Mouse (Mus musculus) embryonic facial prominence, embryonic 12.5 days (tissue): ENCODE data around the gene Ing3. TPM values are rescaled to one million over a fixed set of nuclear protein-coding genes. Genes with fewer than 3 reads are reported as not detected.
A peak's percentile ranks its signal among the peaks of the same experiment; 100 is the strongest.

Experiments
- ATAC-seq: fragments of 200-750 bp; cut with Nextera tagmentation; 2 replicates; pipeline ENCODE4 v1.8.0; 2017; ENCODE audit not compliant: insufficient number of reproducible peaks, insufficient read depth, low FRiP score, low TSS enrichment
- H3K27ac ChIP-seq: fragments of 300-500 bp; sonication (generic); 2 replicates; pipeline ENCODE4 v1.5.1; 2016; ENCODE audit warnings: mild to moderate bottlenecking
- H3K27me3 ChIP-seq: fragments of 300-500 bp; sonication (generic); 2 replicates; pipeline ENCODE4 v1.6.1; 2016; ENCODE audit warnings: mild to moderate bottlenecking, moderate library complexity
- H3K36me3 ChIP-seq: fragments of 300-500 bp; sonication (generic); 2 replicates; pipeline ENCODE4 v1.6.1; 2016; ENCODE audit warnings: mild to moderate bottlenecking
- H3K4me1 ChIP-seq: fragments of 300-500 bp; sonication (generic); 2 replicates; pipeline ENCODE4 v1.6.1; 2016
- H3K4me2 ChIP-seq: fragments of 300-500 bp; sonication (generic); replicated peaks from 2 replicates; pipeline ENCODE4 v1.6.1; 2016; ENCODE audit warnings: mild to moderate bottlenecking, moderate library complexity
- H3K4me3 ChIP-seq: fragments of 300-500 bp; sonication (generic); 2 replicates; pipeline ENCODE4 v1.5.1; 2016; ENCODE audit warnings: mild to moderate bottlenecking
- H3K9ac ChIP-seq: fragments of 300-500 bp; sonication (generic); 2 replicates; pipeline ENCODE4 v1.6.1; 2016; ENCODE audit warnings: mild to moderate bottlenecking, moderate library complexity
- H3K9me3 ChIP-seq: fragments of 300-500 bp; sonication (generic); 2 replicates; pipeline ENCODE4 v1.6.1; 2016; ENCODE audit warnings: mild to moderate bottlenecking, moderate library complexity
- whole genome bisulfite sequencing: fragments of 180-500 bp; shearing (Covaris S2); methylation state at CpG from one replicate; pipeline ENCODE4 v1.1.7; 2016; 5-methylcytosine and 5-hydroxymethylcytosine counted together
- polyA plus RNA-seq: library from polyadenylated mRNA; unstranded; fragments of >200 nt; fragmentation: Nextera tagmentation; extraction: Ambion mirVana; gene quantifications from 2 replicates; pipeline ENCODE4 v1.2.1, GENCODE M21; 2016

The Ing3 gene
- polyA plus RNA-seq, 1 experiment from 2014 or later: 64.1 TPM

GRCm38 (mm10) chr6:21998131-21998530 lies 48.8 kb downstream of the Ing3 start:
- Histone ChIP-seq H3K27me3 (no peaks in the 10 kb centered on the region), H3K4me3 (no peak overlapping the region), H3K27ac (0 out of 2 replicates have a peak overlapping the region, but pooled peaks have one; percentile 51), H3K4me2 (no peak overlapping the region), H3K4me1 (peaks cover 38% of the 10 kb centered on the region), H3K9ac (no peak overlapping the region), H3K9me3 (no peaks in the 10 kb centered on the region), H3K36me3 (no peaks in the 10 kb centered on the region)
- no peak for ATAC-seq
- 40% methylated on average over 4 of the region's 4 CpGs for WGBS

DNA sequence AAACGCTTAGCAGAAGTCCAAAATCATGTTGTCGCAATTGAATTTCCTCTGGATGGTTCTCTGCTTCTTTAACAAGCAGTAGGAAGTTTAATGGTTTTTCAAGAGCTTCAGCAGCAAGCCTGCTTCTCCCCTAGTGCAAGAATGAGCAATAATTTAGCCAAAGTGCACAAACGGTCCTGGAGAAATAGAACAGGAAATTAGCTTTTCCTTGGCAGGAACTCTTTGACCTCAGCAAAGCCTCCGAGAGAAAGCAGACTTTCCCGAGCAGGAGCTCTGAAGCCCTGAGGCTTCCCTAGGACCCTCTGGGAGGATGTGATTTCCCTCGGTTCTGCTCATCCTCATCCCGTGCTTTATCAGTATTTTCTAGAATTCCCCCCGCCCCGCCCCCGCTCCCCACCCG lies 49.7 kb downstream of the Ing3 start:
- H3K4me1 ChIP-seq: peaks cover 42% of the 10 kb centered on the region
- ATAC-seq: no peak
- H3K27me3 ChIP-seq: 0 out of 2 replicates have a peak, but pooled peaks cover under 1% of the 10 kb centered on the region
- no peak overlapping the region for H3K9ac ChIP-seq
- no peak overlapping the region for H3K4me3 ChIP-seq
- H3K4me2 ChIP-seq: peak overlapping the region; percentile 30
- peak overlapping the region; percentile 51; the same call in 1 of the 2 replicates for H3K27ac ChIP-seq
- WGBS: 19% methylated on average over 11 of the region's 11 CpGs
- H3K36me3 ChIP-seq: no peaks in the 10 kb centered on the region
- H3K9me3 ChIP-seq: no peaks in the 10 kb centered on the region

GRCm38 (mm10) chr6:22000086-22000485 lies 50.7 kb downstream of the Ing3 start:
- Histone ChIP-seq H3K4me1 (peaks cover 45% of the 10 kb centered on the region), H3K27me3 (0 out of 2 replicates have a peak, but pooled peaks cover 3% of the 10 kb centered on the region), H3K9me3 (no peaks in the 10 kb centered on the region), H3K4me3 (no peak overlapping the region), H3K4me2 (no peak overlapping the region), H3K27ac (no peak overlapping the region), H3K9ac (no peak overlapping the region), H3K36me3 (no peaks in the 10 kb centered on the region)
- peak; percentile 37; the same call in 1 of the 2 replicates for ATAC-seq
- WGBS: 15% methylated on average over 6 of the region's 6 CpGs

GRCm38 (mm10) chr6:22000881-22001280 lies 51.5 kb downstream of the Ing3 start:
- Histone ChIP-seq H3K27ac (no peak overlapping the region), H3K9me3 (no peaks in the 10 kb centered on the region), H3K4me2 (no peak overlapping the region), H3K27me3 (0 out of 2 replicates have a peak, but pooled peaks cover 3% of the 10 kb centered on the region), H3K9ac (no peak overlapping the region), H3K4me1 (peaks cover 45% of the 10 kb centered on the region), H3K4me3 (no peak overlapping the region), H3K36me3 (no peaks in the 10 kb centered on the region)
- 76% methylated on average over 3 of the region's 3 CpGs for WGBS
- no peak for ATAC-seq

DNA sequence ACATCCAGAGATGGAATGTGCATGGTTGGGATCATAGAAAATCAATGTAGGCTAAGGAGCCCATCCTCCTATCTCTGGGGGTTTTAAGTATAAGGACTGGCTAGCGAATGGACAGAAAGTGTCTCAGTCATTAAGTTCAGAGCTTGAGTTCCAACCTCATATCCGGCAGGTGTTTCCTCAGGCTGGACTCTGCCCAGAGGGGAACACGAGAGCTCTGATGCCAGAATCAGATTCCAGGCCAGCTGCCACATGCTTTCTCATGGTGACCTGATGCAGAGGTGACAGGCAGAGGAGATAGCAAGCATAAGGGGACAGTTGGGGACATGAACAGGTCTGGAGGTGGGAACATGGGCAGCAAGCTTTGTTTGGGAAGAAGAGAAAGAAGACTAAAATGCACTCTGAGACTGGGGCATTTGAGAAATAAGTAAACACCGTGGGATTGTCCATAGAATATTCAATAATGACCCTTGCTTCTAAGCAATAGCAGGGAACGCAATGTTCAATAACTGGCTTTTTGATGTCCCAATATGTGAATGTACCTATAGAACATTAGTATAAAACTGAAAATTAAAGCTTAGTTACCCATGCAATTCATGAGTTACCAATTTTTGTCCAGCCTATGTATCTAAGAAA lies 52.0 kb downstream of the Ing3 start:
- 76% methylated on average over 5 of the region's 5 CpGs for WGBS
- Histone ChIP-seq H3K4me1 (peaks cover 45% of the 10 kb centered on the region), H3K4me2 (no peak overlapping the region), H3K27ac (no peak overlapping the region), H3K27me3 (0 out of 2 replicates have a peak, but pooled peaks cover 3% of the 10 kb centered on the region), H3K9ac (no peak overlapping the region), H3K36me3 (no peaks in the 10 kb centered on the region), H3K4me3 (no peak overlapping the region), H3K9me3 (no peaks in the 10 kb centered on the region)
- no peak for ATAC-seq

- H3K27me3 ChIP-seq: 0 out of 2 replicates have a peak, but pooled peaks cover 3% of the 10 kb centered on the region
- H3K27ac ChIP-seq: peak overlapping the region; percentile 69
- peak overlapping the region; percentile 19; the same call in 1 of the 2 replicates for H3K4me2 ChIP-seq
- H3K36me3 ChIP-seq: no peaks in the 10 kb centered on the region
- H3K9ac ChIP-seq: no peak overlapping the region
- no peak overlapping the region for H3K4me3 ChIP-seq
- H3K9me3 ChIP-seq: no peaks in the 10 kb centered on the region
- 31% methylated on average over 17 of the region's 17 CpGs for WGBS
- peaks cover 41% of the 10 kb centered on the region for H3K4me1 ChIP-seq
- no peak for ATAC-seq
Observed at GRCm38 (mm10) chr6:22002521-22003199, 53.3 kb downstream of the Ing3 start.

DNA sequence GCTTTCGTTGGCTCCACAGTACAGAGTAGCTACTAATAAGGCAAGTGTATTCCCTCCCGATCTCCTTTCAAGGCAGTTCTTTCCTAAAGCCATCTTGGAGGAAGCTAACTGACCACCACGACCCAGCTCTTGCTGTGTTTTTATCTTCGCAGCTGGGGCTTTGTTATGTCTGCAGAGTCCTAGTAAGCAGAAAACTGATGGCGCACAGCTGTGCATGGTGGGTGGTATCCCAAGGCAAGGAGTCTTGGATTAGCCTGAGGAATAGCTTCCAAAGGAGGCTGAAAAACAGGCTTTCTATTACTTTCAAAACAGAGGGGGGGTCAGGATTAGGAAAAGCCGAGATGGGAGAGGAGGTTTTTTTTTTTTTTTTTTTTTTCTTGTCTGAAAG lies 53.8 kb downstream of the Ing3 start:
- no peak for ATAC-seq

DNA sequence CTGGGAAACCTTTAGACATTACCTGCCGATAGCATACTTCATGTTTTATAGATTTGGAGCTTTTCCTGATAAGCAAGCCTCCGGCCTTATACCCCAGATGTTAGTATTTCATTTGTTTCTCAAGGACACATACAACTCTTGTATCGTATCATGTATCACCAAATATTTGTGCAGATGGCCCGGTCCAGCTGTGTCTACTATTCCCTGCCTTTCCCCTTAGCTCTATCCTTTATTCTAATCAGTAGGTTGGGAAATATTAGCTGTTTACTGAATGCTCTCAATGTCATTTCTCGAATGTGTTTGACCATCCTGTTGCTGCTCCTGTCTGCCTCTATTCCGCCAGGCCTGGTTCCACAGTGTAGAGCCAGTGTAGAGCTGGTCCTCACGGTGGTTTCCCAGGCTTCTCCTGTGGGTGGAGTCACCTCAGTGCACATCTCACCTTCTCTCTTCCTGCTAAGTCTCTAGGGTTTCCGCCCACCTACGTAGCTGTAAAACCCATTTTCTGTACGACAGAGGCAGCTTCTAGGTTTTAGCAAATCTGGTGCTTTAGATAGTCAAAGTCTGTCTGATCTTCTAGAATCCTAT lies 54.7 kb downstream of the Ing3 start:
- 76% methylated on average over 10 of the region's 10 CpGs for WGBS
- H3K4me2 ChIP-seq: no peak overlapping the region
- H3K4me1 ChIP-seq: peaks cover 28% of the 10 kb centered on the region
- no peak for ATAC-seq
- H3K36me3 ChIP-seq: no peaks in the 10 kb centered on the region
- H3K27me3 ChIP-seq: 0 out of 2 replicates have a peak, but pooled peaks cover 3% of the 10 kb centered on the region
- no peak overlapping the region for H3K27ac ChIP-seq
- H3K9ac ChIP-seq: no peak overlapping the region
- no peak overlapping the region for H3K4me3 ChIP-seq
- no peaks in the 10 kb centered on the region for H3K9me3 ChIP-seq

More for the DNA sequence above, 53.8 kb downstream of the Ing3 start:
- Histone ChIP-seq H3K9me3 (no peaks in the 10 kb centered on the region), H3K27me3 (0 out of 2 replicates have a peak, but pooled peaks cover 3% of the 10 kb centered on the region), H3K4me2 (0 out of 2 replicates have a peak overlapping the region, but pooled peaks have one; percentile 19), H3K9ac (no peak overlapping the region), H3K36me3 (no peaks in the 10 kb centered on the region), H3K4me3 (no peak overlapping the region), H3K4me1 (peaks cover 36% of the 10 kb centered on the region), H3K27ac (peak overlapping the region; percentile 69)
- 10% methylated on average over 6 of the region's 6 CpGs for WGBS

- Histone ChIP-seq H3K4me3 (no peak overlapping the region), H3K27ac (no peak overlapping the region), H3K9me3 (no peaks in the 10 kb centered on the region), H3K4me1 (peaks cover 5% of the 10 kb centered on the region; the same call in 1 of the 2 replicates), H3K27me3 (0 out of 2 replicates have a peak, but pooled peaks cover 3% of the 10 kb centered on the region), H3K36me3 (no peaks in the 10 kb centered on the region), H3K4me2 (no peak overlapping the region), H3K9ac (no peak overlapping the region)
- no peak for ATAC-seq
- WGBS: 89% methylated on average over 7 of the region's 7 CpGs
Observed at GRCm38 (mm10) chr6:22008346-22008745, 59.0 kb downstream of the Ing3 start.

- Histone ChIP-seq H3K9me3 (no peaks in the 10 kb centered on the region), H3K4me1 (no peaks in the 10 kb centered on the region), H3K4me2 (no peak overlapping the region), H3K27me3 (no peaks in the 10 kb centered on the region), H3K9ac (no peak overlapping the region), H3K36me3 (no peaks in the 10 kb centered on the region), H3K4me3 (no peak overlapping the region), H3K27ac (no peak overlapping the region)
- 77% methylated on average over 12 of the region's 12 CpGs for WGBS
- ATAC-seq: no peak
Observed at GRCm38 (mm10) chr6:22010258-22010657, 60.9 kb downstream of the Ing3 start.

- Histone ChIP-seq H3K4me3 (no peak overlapping the region), H3K4me1 (no peaks in the 10 kb centered on the region), H3K27ac (no peak overlapping the region), H3K9me3 (no peaks in the 10 kb centered on the region), H3K36me3 (no peaks in the 10 kb centered on the region), H3K9ac (no peak overlapping the region), H3K4me2 (no peak overlapping the region), H3K27me3 (no peaks in the 10 kb centered on the region)
- 91% methylated on average over 11 of the region's 11 CpGs for WGBS
- ATAC-seq: no peak
Observed at GRCm38 (mm10) chr6:22010761-22011281, 61.5 kb downstream of the Ing3 start.
